Mouse (Mus musculus): ENCODE data around the gene Coq9. TPM values are rescaled to one million over a fixed set of nuclear protein-coding genes. Genes with fewer than 3 reads are reported as not detected.

Coq9 gene
- polyA plus RNA-seq (2017; shearing (Covaris generic)) = 10 to 100 TPM; 34.1 to 40.2 TPM

DNA sequence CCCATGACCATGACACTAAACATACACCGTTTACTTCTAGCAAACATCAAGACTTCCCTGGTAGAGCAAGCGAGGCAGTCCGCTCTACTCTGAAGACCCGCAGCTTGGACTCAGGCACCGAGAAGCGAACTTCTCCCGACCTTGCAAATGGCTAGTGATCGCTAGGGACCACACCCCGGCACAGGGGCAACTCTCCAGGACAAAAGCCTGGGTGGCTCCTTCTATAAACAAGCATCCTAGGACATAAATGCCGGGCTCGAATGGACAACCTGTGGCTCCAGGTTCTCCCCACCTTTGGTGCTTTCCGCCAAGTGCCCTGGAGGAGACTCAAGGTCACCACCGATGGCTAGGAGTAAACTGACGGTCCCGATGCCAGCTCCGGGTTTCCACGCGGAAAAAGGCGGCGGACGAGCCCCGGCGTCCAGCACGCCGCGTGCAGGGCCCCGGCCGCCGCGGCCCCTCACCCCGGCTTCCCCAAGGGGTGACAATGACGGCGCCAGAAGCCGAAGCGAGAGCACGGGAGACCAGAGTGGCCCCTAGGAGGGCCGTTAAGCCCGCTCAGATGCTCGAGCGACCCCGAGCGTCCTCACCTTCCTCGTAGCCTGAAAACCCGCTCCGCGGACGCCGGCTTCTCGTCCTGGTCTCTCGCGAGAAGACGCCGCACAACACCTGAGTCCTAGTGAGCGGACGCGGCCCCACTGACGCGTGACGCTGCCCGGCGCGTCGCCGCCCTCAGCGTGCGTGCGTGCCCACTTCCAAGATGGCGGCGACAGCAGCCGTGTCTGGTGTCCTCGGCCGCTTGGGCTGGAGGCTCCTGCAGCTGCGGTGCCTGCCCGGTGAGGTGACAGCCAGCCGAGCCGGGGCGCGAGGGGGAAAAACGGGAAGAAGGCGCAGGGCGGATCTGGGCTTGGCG is at the start of gene Coq9, which contains the start of gene Ciapin1:
TSS of gene Coq9 (plus strand) at position 660 of the 913 bp plus-strand sequence.
TSS of gene Ciapin1 (minus strand) at position 697 of the 913 bp plus-strand sequence.
- peak; percentile 98 for ATAC-seq

DNA sequence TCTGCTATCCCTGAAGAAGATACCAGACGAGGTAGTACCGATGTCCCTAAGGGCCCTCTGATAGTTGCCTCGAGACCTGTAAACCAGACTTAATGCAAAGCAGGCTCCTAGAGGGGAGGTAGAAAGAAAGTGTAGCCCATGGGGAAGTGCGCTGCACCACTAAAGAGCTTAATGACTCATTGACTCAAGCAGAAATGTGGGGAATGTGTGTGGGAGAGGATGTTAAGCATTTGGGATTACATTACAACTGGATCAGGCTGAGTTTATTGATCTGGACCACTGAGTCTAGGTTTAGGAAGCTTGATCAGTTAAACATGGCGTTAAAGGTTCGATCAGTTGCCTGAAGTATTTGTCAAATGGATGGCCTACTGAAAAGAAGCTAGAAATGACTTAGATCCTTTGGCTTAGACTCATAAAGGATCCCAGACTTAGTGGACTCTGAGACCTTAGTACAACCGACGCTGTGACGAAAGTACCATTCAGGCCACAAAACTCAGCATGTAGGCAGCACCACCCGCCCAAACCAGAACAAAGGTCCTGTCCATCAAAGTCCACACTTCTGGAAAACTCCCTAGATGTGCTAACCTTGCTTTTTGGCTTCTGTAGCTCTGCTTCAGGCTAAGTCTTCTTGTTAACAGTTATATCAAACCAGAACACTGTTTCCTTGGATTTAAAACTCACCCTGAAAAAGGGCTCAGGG is 48.7 kb upstream of the Coq9 start:
- ATAC-seq = no peak

DNA sequence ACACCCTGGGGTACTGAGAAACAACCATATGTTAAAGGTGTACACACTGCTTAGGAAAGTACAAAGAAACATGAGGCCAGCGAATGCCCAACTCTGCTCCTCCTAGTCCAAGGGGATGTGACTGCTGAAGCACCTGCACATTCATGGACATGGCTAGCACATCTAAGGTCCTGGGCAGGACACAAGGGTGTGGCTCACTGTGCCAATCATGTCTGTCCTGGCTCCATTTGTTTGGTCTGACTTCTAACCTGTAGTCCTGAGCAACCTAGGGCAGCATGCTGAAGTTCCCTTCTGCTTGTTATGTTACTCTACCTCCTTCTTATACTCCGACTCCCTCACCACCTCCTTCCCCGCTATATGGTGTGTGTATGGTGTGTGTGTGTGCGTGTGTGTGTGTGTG is 43.8 kb upstream of the Coq9 start:
- no peak for ATAC-seq

DNA sequence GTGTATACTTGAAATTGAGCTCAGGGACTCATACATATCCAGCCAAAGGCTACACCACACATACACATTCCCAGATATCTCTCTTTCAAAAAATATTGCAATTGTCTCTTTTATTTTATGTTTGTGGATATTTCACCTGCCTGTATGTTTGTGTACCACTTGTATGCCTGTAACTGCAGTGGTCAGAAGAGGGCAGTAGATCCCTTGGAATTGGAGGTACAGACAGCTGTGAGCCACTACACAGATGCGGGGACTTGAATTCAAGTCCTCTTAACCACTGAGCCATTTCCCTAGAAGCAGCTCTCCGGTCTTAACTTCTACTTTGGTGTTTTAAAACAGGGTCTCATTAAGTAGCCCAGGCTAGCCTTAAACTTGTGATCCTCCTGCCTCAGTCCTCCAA is 43.3 kb upstream of the Coq9 start:
- no peak for ATAC-seq

DNA sequence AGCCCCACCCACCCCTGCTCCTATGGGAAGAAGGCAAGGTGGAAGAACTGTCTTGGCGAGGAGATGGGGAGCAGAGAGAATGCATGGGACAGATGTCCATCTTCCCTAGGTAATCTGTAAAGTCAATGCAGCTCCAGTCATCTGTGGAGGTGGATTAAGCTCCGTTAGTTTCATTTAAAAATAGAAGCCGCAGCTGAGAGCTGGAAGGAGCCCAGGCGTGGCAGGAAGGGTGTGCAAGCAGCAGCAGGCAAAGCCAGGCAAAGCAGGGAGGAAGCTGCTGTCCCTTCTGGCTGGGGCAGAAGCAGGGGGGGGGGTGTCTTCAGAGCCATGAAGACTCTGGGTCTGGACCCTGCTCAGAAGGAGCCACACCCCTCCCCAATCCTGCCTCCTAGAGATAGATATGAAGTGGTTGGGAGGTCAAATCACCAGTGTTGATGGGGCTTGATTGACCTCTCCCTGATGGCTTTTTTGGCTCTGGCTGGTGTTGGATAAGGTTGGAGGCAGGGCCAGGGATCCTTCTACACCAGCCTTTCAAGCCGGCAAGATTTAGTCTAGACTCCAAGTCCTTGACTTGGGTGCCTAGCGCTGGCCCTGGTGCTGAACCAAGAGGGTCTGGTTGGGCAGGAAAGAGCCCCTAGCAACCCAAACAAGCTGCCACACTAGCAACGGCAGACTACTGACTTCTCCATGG is 37.7 kb upstream of the Coq9 start:
- ATAC-seq = no peak

DNA sequence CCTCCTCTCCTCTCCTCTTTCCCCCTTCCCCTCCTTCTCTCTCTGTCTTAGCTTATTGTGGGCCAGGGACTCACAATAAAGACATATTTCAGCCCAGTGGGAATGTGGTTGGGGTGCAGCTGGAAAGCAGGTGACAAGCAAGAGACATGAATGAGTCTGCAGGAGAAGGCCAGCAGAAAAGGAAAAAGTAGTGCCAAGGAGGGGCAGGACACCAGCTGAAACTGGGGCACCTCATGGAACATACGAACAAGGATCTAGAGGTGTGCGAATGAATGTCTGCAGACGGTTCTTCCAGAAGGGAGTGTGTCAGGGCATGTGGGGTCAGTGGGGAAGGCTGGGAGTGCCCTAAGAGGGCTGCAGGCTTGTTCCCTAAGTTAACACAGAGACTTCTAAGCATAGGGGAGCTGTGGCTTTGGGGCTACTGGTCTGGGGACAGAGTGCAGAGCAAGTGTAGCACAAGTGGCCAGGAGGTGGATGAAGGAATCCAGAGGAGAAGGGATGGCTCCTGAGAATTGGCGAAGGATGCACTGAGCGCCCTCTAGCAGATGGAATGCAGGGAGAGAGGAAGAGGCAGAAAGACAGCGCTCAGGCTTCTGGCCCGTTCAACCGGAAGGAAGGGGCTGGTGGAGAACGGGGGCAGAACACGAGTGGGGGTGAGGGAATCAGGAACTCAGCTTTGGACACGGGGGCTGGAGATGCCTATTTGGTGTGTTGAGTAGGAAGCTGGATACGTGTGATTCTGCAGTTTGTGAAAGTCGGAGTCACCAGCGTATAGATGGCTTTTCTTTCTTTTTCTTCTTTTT is 36.6 kb upstream of the Coq9 start:
- ATAC-seq = no peak

DNA sequence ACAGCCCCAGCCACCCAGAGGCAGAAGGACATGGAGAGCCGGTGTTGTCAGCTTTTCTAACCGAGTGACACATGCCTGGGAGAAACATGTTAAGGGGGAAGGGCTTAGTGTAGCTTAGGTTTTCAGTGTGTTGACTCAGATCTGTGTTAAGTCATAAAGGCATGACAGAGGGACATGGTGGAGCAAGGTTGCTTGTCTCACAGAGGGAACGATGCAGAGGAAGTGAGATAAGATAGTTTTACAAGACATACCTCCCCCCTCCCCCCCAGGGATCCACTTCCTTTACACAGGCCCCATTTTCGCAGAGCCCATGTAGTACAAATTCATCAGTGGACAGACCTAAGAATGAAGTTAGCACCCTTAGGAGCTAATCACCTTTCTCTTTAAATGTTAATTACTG is 35.7 kb upstream of the Coq9 start:
- peak; percentile 83 for ATAC-seq

DNA sequence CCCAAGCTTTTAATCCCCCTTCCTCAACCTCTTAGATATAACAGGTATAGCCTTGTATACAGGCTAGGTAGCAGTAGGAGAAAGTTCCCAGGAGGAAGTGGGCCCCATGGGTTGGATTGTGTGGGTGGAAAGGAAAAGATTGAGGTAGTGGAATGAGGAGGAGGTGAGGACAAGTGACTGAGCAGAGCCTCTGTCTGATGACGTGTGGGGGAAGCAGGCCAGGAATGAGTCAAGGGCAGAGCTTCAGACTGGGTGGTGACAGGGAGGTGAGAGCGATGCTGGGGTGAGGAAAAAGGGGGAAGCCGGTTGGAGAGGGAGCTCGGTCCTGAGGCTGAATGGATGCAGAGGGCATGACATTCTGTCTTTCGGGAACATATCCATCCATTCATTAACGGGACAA is 34.6 kb upstream of the Coq9 start:
- ATAC-seq = no peak

DNA sequence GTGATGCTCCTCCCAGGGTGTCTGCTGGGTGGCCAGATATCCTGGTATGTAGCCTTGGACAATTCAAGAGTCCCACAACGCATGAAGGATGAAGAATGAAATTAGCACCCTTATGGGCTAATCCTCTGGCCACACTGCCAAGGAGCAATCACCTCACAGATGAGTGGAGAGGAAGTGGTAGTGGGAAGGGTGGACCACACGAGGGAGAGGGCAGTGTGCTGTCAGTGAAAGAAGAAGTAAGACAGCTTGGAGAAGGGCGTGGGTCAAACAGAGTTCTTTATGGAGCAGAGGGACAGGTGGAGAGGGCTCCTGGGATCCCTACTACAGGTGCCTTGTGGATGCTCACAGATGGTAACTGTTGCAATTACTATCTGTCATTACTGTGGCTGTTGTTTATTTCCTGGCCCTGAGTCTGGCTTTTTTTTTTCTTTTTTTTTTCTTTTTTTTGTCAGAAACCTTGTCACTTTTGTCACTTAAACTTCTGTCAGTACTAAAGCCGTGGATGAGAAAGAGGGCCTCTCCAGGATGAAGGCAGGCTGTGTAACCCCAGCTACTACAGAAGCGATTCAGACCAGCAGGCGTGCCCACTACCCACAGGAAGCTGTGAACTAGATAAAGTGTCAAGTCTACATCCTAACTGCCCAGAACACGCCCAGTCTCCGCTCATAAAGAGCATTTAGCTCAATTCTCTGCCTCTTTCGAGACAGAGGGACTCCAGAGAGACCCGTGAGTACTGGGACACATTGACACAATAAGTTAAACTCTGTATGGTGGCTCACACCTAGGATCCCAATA is 33.4 kb upstream of the Coq9 start:
- ATAC-seq = no peak

DNA sequence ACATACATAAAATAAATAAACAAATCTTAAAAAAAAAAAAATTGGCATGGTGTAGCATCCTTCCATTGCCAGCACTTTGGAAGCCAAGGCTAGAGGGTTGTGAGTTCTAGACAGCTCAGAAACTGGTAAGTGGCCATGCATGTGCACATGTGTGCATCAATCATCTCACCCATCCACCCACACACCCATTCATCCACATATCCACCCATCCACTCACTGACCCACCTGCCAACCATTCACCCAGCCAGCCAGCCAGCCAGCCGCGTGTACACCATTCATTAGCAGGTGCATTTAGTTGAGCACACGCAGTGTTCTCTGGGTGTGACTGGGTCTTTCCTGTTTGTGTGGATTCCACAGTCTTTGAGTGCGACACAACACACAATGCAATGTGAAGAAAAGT is 32.3 kb upstream of the Coq9 start:
- ATAC-seq = no peak

DNA sequence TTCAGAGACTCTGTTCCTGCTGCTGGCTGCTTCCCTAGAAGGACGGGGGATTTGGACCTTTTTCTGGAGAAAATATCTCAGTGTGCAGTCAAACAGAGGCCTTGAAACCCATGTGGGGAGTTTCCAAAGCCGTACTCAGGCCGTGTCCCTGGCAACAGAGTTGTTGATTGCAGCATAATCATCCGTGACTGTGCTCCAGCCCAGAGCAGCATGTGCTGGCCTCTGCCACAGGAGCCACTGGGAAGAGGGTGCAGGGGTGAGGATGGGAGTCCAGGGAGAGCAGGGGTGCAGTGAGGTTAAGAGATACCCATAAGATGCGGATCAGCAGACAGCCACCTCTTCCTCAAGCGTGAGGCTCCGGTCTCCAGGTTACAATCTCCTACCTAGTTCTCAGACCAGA is 30.6 kb upstream of the Coq9 start:
- ATAC-seq = no peak

DNA sequence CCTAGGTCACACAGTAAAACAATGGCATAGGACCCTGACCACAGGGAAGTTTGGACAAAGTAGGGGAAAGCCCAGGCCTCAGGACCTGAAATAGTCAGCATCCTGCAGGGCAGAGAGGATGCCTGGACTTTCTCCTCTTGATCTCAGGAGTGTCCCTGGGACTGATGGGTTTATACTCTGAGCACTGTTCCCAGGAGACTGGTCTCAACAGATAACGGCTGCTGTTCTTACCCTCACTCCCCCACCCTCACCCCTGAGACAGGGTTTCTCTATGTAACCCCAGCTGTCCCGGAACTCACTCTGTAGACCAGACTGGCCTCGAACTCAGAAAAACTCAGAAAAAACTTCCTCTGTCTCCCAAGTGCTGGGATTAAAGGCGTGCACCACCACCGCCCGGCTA is 29.7 kb upstream of the Coq9 start:
- ATAC-seq = no peak

DNA sequence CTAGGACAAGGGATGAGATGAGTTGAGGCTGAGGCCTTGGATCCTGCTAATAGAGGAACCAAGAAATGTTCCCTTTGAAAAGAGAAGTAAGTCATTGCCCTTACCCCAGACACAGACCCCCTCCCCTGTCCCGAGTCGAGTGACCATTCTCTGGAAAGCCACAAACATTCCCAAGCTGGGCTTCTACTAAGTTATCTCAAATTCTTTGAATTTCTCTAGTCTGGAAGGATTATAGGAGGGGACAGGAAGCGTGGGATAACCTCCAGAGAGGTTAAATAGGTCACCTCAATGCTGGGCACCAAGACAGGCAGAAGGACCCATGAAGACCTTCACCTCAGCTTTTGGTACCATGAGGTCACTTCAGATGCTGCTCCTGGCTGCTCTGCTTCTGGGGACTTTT is 28.0 kb upstream of the Coq9 start, which contains the start of gene Ccl17:
TSS of gene Ccl17 (plus strand) at position 301 of the 400 bp plus-strand sequence.
- ATAC-seq = no peak

DNA sequence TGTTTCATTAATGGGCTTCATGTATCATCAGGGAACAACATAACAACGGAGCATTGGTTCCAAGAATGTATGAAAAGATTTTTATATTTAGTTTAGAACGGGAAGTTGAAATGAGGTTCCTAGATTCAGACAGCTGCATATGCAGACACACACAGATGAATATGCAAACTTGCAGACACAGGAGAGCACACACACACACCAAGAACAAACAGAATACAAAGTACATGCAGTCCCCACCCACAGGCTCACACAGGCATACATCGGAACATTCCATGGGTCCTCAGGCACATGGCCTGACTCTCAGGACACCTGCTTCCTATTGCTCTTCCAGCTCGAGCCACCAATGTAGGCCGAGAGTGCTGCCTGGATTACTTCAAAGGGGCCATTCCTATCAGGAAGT is 27.3 kb upstream of the Coq9 start:
- ATAC-seq = no peak

DNA sequence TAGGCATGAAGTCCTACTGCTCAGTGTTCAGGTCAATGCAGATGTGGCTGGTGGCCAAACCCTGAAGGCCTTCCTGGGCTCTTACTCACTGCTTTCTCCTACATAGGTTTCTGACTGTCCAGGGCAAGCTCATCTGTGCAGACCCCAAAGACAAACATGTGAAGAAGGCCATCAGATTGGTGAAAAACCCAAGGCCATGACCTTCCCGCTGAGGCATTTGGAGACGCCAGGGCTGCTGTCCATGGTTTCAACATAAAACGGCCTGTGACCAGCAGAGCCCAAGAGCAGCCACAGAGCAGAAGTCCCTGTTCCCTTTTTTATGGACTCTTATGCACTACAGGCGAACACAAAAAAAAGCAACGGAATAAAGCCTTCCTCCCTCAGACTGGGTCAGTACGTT is 26.5 kb upstream of the Coq9 start:
- no peak for ATAC-seq

DNA sequence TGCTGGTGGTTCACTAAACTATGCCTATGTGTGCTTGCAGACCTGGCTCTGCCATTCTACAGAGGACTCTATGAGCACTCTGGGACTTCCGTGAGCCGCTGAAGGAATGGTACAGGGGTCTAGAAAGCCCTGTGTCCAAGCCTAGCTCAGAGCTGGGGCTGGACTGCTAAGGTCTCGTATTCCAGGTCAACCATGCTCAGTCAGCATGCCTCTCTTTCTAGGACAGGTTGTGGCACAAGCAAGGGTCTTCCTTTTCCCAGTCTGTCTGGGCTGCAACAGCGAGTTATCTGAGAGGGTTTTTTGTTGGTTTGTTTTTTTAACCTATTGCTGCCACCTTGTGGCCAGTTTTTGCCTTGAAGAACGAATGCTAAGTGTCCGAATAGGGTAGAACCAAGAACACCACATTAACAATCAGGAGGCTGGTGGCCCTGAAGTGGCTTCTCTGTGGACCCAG is 25.4 kb upstream of the Coq9 start:
- peak; percentile 63 for ATAC-seq

DNA sequence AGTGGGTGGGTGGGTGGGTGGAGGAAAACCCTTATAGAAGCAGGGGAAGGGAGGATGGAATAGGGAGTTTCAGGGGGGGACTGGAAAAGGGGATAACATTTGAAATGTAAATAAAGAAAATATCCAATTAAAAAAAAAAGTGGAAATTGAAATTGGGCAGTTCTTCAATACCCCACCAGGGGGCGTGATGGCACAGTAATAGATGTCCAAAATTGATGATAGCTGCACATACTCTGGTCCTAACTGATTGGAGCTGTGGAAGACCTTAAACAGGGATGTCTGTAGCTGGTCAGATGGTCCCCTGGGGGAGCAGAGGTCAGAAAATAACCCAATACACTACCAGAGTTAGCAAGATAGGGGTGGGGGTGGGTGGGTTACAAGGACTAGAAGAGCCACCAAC is 23.6 kb upstream of the Coq9 start:
- ATAC-seq = no peak

DNA sequence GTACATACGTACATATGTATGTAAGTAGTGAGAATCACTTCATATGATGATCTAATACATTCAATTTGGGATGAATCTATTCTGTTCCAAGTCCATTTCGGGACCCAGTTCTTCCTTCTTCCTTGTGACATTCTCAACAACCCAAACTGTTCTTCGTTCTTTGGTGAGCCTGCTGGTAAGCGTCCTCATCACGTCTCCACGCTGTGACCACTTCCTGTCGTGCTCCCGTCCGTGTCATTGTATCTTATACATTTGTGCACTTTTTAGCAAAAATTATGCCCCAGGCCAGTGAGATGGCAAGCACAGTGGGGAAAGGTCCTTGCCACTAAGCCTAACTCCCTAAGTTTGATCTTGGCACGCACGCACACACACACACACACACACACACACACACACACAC is 20.2 kb upstream of the Coq9 start:
- peak; percentile 42 for ATAC-seq

DNA sequence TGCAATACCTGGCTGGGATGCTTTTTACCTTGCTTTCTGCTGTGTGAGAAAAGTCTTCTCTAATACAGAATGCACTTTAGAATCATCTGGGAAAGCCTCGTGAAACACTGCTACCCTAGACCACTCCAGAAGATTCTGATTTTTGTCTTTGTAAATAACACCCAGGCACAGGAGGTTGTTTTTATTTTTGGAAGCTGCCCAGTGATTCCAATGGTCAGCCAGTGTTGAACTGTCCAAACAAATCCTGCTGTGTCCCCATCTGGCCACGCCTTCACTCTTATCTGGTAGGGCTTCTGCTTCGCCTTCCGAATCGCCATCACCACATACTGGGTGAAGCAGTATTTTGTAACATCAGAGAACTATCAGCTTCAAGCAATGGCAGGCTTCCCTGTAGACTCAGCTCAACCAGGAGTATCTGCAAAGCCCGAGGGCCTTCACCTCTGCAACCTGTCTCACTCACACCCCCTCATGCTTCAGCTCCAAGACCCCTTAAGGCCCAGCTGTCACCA is 18.4 kb upstream of the Coq9 start:
- no peak for ATAC-seq

DNA sequence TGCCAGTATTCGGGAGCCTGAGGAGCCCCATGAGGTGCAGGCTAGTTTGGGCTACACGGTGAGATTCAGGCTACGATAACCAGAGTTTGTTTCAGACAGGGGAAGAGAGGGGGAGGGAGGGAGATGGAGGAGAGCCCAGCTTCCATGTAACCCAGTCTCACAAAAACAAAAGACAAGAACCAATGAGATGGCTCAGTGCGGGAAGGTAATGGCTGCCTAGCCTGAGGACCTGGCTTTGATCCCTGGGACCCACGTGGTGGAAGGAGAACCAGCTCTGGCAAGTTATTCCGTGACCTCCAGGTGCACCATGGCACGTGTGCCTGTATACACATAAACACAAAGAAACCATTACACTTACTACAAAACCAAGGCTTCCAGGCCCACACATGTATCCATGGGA is 17.6 kb upstream of the Coq9 start:
- no peak for ATAC-seq

DNA sequence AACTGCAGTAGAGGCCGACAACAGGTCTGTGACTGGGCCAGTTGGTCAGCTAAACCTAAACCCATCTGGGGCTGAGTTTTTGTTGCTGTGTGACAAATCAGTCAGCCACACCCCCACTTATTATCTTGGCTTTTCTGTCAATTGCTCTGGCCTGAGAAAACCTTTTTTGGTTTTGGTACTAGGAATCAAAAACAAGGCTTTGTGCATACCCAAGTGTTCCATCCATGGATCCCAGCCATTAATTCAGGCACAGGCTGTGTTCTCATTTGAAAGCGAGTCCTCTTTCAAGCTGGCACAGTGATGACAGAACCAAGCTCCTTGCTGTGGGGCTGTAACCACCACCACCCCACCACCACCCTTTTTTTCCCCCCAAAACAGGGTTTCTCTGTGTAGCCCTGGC is 16.7 kb upstream of the Coq9 start:
- no peak for ATAC-seq

Data from activated CD4-positive, CD25-positive, alpha-beta regulatory T cell, adult 4 months (primary cell).